Mouse (Mus musculus) G1E-ER4 (cell line): ENCODE measurements around the gene Psg28. TPM values are rescaled to one million over a fixed set of nuclear protein-coding genes. Genes with fewer than 3 reads are reported as not detected.
"Not testable (repeated sequence)": the region's sequence is repeated elsewhere in the genome, so short reads cannot be mapped to it uniquely, and the experiment has no call there.

Experiments
- GATA1 ChIP-seq: IDR thresholded peaks from one replicate; pipeline ENCODE4 v1.8.0; 2012; ENCODE audit warnings: low read length, inconsistent platforms
- polyA plus RNA-seq: library from polyadenylated mRNA; stranded (reverse); fragments of >175 nt; gene quantifications from 2 replicates; pipeline ENCODE4 v1.2.3, GENCODE M21; 2012

The Psg28 gene
- polyA plus RNA-seq: not detected in 2 replicates

GRCm38 (mm10) chr7:18431941-18432340, at the start of gene Psg28:
Gene Psg28, minus strand, starts transcription at chr7:18432041.
- not testable (repeated sequence) for TF ChIP-seq GATA1

- TF ChIP-seq GATA1: no peak
Measured at GRCm38 (mm10) chr7:18403407-18403806, 28.4 kb downstream of the Psg28 start.

GRCm38 (mm10) chr7:18402527-18403237, 29.2 kb downstream of the Psg28 start:
- TF ChIP-seq GATA1: no peak

GRCm38 (mm10) chr7:18378295-18378694, 53.5 kb downstream of the Psg28 start:
- no peak for TF ChIP-seq GATA1

Other genes with a start within 250 kb of the Psg28 start
- not detected in 2 replicates for gene Mill1, start 186.7 kb downstream of the Psg28 start, polyA plus RNA-seq
- not detected in 2 replicates for gene Psg18, start 77.0 kb downstream of the Psg28 start, polyA plus RNA-seq
- not detected in 2 replicates for gene Psg26, start 52.1 kb upstream of the Psg28 start, polyA plus RNA-seq
- not detected in 2 replicates for gene Psg25, start 100.2 kb upstream of the Psg28 start, polyA plus RNA-seq
- not detected in 2 replicates for gene Psg27, start 135.3 kb upstream of the Psg28 start, polyA plus RNA-seq
- not detected in 2 replicates for gene Psg23, start 184.5 kb upstream of the Psg28 start, polyA plus RNA-seq
- gene Psg21, start 224.7 kb upstream of the Psg28 start, polyA plus RNA-seq: not detected in 2 replicates